ENCODE assay signal across 27 mouse cellular contexts in the genomic region with DNA sequence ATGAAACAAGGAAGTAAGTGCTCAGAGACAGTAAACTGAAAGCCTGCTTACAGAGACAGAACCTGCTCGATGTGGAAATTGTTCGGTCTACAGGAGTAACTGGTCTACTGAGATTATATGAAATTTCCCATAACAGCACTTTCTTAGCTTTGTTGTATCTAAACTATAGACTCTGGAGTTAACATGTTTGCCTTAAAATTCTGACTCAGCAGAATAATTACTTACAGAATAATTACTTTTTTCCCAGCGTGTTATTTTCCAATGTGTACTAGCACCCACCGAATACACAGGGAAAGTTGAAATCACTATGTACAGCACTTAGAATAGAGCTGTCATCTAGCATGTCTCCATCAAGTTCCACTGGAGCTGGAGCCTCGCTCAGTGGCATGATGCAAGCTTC.
DNase-seq lines count a peak whose midpoint lies in the region; ATAC-seq and TF ChIP-seq lines count a peak whose summit lies in the region.
"Had no signal": no experiment of that assay in that cellular context is flagged by ENCODE, and none has a peak within 500 bp of the region (broad histone marks: within the 10 kb centered on the region; RNA-seq: fewer than 3 reads in every experiment).

No protein-coding gene starts in this region.

- 72% methylated on average over 5 of the region's 5 CpGs for WGBS in heart, embryonic 16.5 days
- 89% methylated on average over 5 of the region's 5 CpGs for WGBS in heart, embryonic 10.5 days
- WGBS in macrophage (ENCODE audit: missing documents), result 54% methylated on average over 4 of the region's 5 CpGs

- TF ChIP-seq POLR2A in bone marrow macrophage, adult 2 months (IDR thresholded peaks at IDR 0.05; ENCODE audit: borderline replicate concordance, low read depth, low read length), result no peak

- H3K79me2 ChIP-seq in macrophage (ENCODE audit: inconsistent target), result no peaks in the 10 kb centered on the region

- intact Hi-C loops in gastrocnemius, adult 2 months (cut with DNase I), result no loop called here

- peaks cover 25% of the 10 kb centered on the region for H3K4me1 ChIP-seq in heart, embryonic 16.5 days (ENCODE audit: control insufficient read depth, insufficient read depth, low read length)
- peaks cover 37% of the 10 kb centered on the region for H3K4me1 ChIP-seq in heart, embryonic 10.5 days
- peaks cover 35% of the 10 kb centered on the region for H3K4me1 ChIP-seq in bone marrow macrophage, adult 2 months (ENCODE audit: control insufficient read depth, insufficient read depth, low read length)
- H3K4me1 ChIP-seq: forebrain, embryonic 13.5 days; forebrain, embryonic 15.5 days had no signal

- H3K9me3 ChIP-seq in heart, embryonic 16.5 days (replicated peaks; ENCODE audit: control insufficient read depth, low read length), result no peaks in the 10 kb centered on the region
- H3K9me3 ChIP-seq in heart, embryonic 10.5 days, result no peaks in the 10 kb centered on the region
- H3K9me3 ChIP-seq: embryonic facial prominence, embryonic 13.5 days; embryonic facial prominence, embryonic 15.5 days; forebrain, embryonic 13.5 days; forebrain, embryonic 15.5 days had no signal

- H3K4me2 ChIP-seq in heart, embryonic 16.5 days (ENCODE audit: low read depth, low read length), result no peak overlapping the region
- H3K4me2 ChIP-seq: embryonic facial prominence, embryonic 13.5 days; embryonic facial prominence, embryonic 15.5 days; forebrain, embryonic 13.5 days; forebrain, embryonic 15.5 days had no signal

- no peak for TF ChIP-seq CTCF in gastrocnemius, adult 2 months (IDR thresholded peaks at IDR 0.05)
- TF ChIP-seq CTCF in bone marrow macrophage, adult 2 months (IDR thresholded peaks at IDR 0.05; ENCODE audit: low read depth, low read length), result no peak

- DNase-seq in gastrocnemius, adult 2 months, result no peak
- DNase-seq in gastrocnemius, adult 18-20 months (ENCODE audit: low spot score), result no peak
- DNase-seq in heart, embryonic 10.5 days (ENCODE audit: low spot score), result no peak
- no peak for DNase-seq in frontal cortex, postnatal 25 days (ENCODE audit: low spot score in 2 of 2)
- DNase-seq: adrenal gland, adult 8-10 months; adrenal gland, postnatal 14 days; adrenal gland, postnatal 36 days; B cell, adult 2 months; cerebellum, adult 11 months; cerebellum, adult 18-20 months; cerebellum, adult 8-10 months; cerebellum, adult 9-11 months; cerebellum, postnatal 14 days; cerebellum, postnatal 36 days; embryo, embryonic 11 days; forebrain, postnatal 0 days had no signal

- H3K9ac ChIP-seq in heart, embryonic 16.5 days (ENCODE audit: low read length), result no peak overlapping the region
- H3K9ac ChIP-seq: embryonic facial prominence, embryonic 13.5 days; embryonic facial prominence, embryonic 15.5 days; forebrain, embryonic 13.5 days; forebrain, embryonic 15.5 days; forebrain, postnatal 0 days had no signal

- no peak overlapping the region for H3K4me3 ChIP-seq in gastrocnemius, adult 2 months
- no peak overlapping the region for H3K4me3 ChIP-seq in heart, embryonic 16.5 days (ENCODE audit: low read length)
- H3K4me3 ChIP-seq in heart, embryonic 10.5 days, result no peak overlapping the region
- H3K4me3 ChIP-seq in bone marrow macrophage, adult 2 months (ENCODE audit: insufficient read depth, low read length), result peak overlapping the region; percentile 4; the same call in 1 of the 2 replicates
- no peak overlapping the region for H3K4me3 ChIP-seq in macrophage (ENCODE audit: inconsistent target)
- H3K4me3 ChIP-seq: embryonic facial prominence, embryonic 13.5 days; embryonic facial prominence, embryonic 15.5 days; forebrain, embryonic 13.5 days; forebrain, embryonic 15.5 days had no signal

- no peak for ATAC-seq in heart, embryonic 16.5 days (replicated peaks; ENCODE audit: extremely low read depth, insufficient read depth, low FRiP score)
- no peak for ATAC-seq in erythroblast, adult 5-6 weeks (replicated peaks; ENCODE audit: low FRiP score, poor library complexity, severe bottlenecking)
- ATAC-seq: activated CD4-positive, CD25-positive, alpha-beta regulatory T cell, adult 4 months; CD4-positive, CD25-positive, alpha-beta regulatory T cell, adult 4 months; forebrain, embryonic 13.5 days; forebrain, embryonic 15.5 days; forebrain, postnatal 0 days; Patski had no signal

- H3K36me3 ChIP-seq in heart, embryonic 16.5 days (ENCODE audit: control insufficient read depth, insufficient read depth), result peaks cover 7% of the 10 kb centered on the region
- peaks cover 27% of the 10 kb centered on the region; the same call in 1 of the 2 replicates for H3K36me3 ChIP-seq in heart, embryonic 10.5 days
- 0 out of 2 replicates have a peak, but pooled peaks cover 8% of the 10 kb centered on the region for H3K36me3 ChIP-seq in macrophage (ENCODE audit: inconsistent target)

- H3K27ac ChIP-seq in gastrocnemius, adult 2 months, result peak overlapping the region; percentile 24; the same call in 1 of the 2 replicates
- peak overlapping the region; percentile 29 for H3K27ac ChIP-seq in heart, embryonic 16.5 days (ENCODE audit: low read length)
- no peak overlapping the region for H3K27ac ChIP-seq in heart, embryonic 10.5 days
- H3K27ac ChIP-seq in bone marrow macrophage, adult 2 months (ENCODE audit: insufficient read depth, low read depth, low read length), result peak overlapping the region; percentile 34; the same call in 1 of the 2 replicates
- H3K27ac ChIP-seq in macrophage, result peak overlapping the region; percentile 32
- H3K27ac ChIP-seq: embryonic facial prominence, embryonic 13.5 days; embryonic facial prominence, embryonic 15.5 days; forebrain, embryonic 13.5 days; forebrain, embryonic 15.5 days had no signal

- H3K27me3 ChIP-seq in heart, embryonic 16.5 days (ENCODE audit: control insufficient read depth, insufficient read depth, low read length), result no peaks in the 10 kb centered on the region
- no peaks in the 10 kb centered on the region for H3K27me3 ChIP-seq in heart, embryonic 10.5 days (ENCODE audit: insufficient read depth, poor library complexity, severe bottlenecking)
- H3K27me3 ChIP-seq: embryonic facial prominence, embryonic 13.5 days; embryonic facial prominence, embryonic 15.5 days; forebrain, embryonic 13.5 days; forebrain, embryonic 15.5 days; Patski had no signal
